Mouse (Mus musculus): Measurements from ENCODE around the gene Esd.
A peak's percentile ranks its signal among the peaks of the same experiment; 100 is the strongest.

Esd gene

DNA sequence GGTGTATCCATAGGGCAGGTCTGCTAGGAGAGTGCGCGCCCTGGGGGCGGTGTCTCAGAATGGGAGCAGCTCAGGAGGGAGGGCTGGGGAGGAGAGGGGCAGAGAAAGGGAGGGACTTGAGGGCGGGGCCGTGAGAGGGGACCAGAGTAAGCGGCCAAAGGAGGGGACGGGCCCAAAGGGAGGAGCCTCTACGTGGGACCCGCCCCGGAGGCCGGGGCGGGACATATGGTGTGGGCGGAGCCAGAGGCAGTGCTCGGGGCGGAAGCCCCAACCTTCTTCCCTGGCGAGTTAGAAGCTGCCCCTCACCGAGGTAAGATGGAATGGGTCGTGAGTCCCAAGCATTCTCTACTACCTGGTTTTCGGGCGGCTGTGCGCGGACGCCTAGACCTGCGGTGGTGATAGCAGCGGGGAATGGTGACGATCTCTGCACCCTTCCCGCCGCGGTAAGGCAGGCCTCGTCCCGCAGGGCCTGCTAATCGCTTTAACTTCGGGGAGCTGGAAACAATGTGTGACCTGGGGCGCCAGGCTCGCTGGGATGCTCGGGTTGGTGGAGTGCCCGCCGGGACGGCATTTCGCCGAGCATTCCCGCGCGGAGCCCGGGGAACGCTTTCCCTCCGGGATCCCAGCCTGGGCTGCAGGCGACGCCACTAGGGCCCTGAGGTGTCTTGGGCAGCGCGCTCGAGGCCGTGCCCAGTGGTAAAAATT, at the start of gene Esd:
Gene Esd (plus strand): TSS at position 219 of the 705 bp plus-strand sequence.
- DNase-seq (ENCODE audit: low spot score in 2 of 2), result peak; percentile 91

DNA sequence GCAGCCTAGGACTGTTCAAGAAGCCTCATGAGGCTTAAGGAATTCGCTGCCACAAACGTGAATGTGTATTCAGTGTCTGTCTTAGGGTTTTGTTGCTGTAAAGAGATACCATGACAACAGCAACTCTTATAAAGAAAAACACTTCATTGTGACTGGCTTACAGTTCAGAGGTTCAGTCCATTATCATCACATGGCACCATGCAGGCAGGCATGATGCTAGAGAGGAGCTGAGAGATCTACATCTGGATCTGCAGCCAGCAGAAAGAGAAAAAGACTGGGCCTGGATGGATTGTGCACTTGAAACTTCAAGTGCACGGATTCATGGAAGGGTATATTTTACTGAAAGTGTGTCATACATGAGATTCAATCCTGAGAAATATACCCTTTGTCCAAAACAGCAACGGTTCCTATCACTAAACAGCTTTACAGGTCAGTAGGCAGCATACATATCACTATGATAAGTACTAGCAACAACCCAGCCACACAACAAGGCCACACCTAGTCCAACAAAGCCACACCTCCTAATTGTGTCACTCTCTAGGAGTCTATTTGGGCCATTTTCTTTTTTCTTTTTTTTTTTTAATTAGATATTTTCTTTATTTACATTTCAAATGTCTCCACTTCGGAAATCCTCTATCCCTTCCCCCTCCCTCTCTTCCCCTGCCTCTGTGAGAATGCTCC, 47.7 kb upstream of the Esd start:
- no peak for DNase-seq (ENCODE audit: low spot score in 2 of 2)

DNA sequence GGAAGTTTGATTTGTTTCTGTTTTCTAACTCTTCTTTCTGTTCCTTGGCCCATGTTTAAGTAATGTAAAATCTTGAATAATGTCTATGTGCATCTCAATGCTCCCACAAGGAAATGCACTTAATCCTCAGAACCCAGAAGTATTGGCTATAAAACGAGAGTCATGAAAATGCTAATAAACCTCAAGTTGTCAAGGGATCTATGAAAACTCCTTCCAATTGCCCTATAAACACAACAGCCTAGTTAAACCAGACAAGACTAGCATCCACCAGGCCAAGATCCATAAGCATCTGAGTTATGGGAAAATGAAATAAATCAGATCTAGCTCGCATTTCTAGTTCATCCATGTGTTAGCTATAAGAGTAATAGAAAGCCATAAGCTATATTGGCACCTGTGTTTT, 40.1 kb upstream of the Esd start:
- DNase-seq (ENCODE audit: low spot score in 2 of 2), result no peak

DNA sequence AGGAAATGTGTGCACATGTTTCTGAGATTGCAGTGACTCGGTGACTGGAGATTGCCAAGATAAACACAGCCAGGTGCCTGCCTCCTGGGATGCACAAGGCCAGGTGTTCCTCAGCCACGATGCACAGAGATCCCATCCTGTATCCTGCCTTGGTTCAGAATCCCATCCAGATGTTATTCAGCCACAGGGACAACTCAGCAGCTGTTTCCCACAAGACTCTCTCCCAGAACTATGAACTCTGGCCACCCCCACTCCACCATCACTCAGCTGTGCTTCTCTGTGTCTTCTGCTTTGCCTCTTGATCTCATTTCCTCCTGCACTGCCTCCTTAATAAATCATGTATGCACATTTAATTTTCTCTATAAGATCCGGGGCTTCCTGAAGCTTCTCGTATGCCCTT, 35.3 kb upstream of the Esd start:
- no peak for DNase-seq (ENCODE audit: low spot score in 2 of 2)

DNA sequence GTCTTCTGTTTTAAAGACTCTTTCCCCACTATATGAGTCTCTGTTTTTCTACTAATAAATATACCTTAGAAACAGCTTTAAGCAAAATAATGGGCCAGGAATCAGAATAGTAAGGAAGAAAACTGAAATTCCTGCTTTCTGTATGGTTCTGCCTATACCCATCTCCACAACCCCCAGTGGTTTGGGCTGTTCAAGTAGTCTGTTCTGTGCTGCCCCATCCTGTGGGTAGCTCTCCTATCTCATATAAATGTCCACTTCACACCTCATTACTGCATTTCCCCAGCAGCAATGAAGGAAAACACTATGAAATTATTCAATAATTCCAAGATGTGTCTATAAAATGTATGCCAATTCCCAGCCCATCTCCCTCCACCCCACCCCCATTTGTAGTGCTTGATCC, 34.7 kb upstream of the Esd start:
- DNase-seq (ENCODE audit: low spot score in 2 of 2), result no peak

DNA sequence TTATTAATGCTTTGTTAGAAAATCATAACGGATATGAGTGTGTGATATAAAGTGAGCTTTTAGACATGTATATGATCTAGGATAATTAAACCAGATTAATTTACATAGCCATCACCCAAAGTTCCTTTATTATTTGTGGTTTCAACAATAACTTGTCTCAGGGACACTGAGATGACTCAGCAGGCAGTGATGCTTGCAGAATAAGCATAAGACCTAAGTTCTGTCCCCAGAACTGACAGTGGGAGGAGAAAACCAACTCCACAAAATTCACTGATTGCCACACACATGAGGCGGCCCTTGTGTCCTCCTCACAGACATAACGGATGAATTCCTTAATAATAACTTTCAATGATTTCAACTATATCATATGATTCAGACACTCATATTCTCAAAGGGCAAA, 32.9 kb upstream of the Esd start:
- no peak for DNase-seq (ENCODE audit: low spot score in 2 of 2)

DNA sequence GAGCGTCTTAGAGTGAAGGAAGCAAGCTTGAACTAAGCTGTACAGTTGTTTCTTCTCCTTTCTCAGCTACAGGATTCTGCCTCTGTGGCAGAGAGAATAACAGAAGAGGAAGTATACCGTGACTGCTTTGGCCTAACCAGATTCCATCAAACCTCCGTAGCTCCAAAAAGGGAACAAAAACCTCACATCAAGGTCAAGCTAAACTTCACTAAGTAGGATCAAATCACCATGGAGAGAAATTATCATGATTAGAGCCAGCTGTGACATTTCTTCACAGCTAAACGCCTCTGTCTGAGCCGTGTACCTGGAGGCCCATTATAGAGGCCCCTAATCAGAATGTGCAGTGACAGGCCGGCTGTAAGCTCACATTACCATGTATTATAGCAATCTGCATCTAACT, 28.2 kb upstream of the Esd start:
- no peak for DNase-seq (ENCODE audit: low spot score in 2 of 2)

DNA sequence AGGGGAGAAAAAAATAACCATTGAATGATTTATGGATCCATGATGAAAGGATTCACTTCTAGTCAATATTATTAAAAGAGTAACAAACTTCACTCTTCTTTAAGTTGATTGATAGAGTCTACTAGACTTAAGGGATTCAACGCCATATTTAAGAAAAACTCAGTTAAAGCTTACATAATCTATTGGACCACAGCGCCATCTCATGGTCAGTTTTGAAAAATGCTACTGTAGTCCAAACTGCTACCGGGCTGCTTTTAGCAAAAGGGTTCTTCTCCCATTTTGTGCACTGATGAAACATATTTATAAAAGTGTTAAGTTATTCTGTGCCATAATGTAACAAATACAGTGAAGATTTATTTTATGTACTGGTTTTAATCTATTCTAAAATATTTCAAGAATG, 23.0 kb upstream of the Esd start:
- DNase-seq (ENCODE audit: low spot score in 2 of 2), result peak in 1 of 2 experiments; percentile 31

DNA sequence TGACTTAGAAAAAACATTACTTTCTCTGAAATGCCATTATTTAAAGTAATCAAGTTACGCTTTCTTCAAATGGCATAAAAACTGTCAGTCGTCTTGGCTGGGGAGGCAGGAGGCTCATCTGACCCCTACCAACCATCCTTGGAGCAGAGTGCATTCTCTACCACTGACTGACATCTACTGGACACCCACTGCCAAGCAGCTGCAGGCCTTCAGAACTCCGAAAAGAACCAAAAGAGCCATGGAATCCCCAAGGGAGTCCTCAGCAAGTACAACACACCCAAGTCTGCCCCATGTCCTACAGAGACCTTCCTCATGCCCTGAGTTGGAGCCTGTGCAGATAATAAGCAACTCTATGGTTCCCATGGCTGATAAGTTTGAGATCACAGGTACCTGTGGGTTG, 8.6 kb upstream of the Esd start:
- no peak for DNase-seq (ENCODE audit: low spot score in 2 of 2)

DNA sequence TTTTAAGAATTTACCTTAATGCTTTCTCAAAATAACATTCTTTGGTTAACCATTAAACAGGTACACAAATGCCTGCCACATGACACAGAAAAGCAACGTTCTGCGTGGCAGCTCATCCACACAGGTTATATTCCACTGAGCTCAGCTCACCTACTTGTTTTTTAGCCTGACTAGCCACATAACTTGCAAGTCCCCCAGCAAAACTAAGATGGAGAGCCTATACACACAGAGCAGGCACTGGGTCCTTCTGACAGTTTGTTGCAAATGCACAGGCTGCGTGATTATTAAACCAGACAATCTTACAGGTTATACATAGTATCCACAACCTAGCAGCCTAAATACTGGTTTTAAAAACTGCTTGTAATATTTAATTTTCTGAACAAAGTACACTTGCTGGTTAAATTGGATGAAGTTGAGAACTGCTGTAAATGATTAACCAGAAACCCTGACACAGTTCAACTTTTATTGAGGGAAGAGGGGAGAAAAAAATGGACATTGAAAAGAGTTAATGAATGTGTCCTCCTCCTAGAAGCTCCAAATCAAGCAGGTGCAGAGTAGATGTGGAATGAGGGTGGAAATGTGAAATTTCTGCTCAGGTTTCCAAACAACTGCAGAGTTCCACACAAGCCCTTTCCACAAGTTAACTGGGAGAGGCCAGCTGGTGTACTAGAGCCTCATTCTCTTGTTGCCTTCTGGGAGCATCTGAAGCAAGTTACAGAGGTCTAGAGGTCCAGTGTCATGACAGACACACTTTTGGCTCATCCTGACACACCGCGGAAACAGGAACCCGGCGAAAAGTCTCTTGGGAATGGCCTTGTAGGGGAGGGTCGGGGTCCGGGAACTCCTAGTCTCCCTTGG, 647 bp upstream of the Esd start:
- DNase-seq (ENCODE audit: low spot score in 2 of 2), result no peak

DNA sequence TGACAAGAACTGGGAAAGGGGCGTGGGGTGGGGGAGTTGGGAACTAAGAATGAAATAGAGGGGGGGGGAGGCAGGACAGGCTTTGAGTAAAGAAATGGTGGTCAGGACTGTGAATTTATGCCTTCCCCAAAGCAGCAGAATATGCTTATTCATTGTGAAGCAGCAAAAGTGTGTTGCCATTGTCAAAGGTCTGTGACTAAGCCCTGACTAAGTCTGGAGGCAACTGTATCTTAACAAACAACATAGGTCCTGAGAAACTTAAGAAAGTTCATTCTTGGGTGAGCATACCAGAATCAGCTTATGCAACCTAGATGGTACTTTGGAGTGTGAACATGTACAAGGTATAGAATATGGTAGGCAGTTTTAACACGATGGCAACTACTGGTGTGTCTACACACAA, 1.3 kb downstream of the Esd start:
- DNase-seq (ENCODE audit: low spot score in 2 of 2), result no peak

DNA sequence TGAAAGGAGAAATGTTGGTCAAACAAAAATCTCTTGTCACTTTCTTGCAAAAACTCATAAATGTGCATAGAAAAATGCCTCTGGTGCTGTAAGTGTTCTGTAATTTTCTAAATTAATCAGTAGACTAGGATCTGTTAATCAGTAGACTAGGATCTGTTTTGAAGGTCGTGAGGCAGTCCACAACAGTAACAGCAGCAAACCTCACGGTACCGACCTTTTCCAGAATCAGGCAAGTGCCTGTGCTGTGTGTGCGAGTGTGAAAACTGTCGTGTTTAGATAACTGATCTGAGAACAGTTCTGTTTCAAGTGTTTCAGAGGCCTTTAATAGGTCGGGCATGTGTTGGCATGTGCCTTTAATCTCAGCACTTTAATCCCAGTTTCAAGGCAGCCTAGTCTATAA, 3.4 kb downstream of the Esd start:
- no peak for DNase-seq (ENCODE audit: low spot score in 2 of 2)

DNA sequence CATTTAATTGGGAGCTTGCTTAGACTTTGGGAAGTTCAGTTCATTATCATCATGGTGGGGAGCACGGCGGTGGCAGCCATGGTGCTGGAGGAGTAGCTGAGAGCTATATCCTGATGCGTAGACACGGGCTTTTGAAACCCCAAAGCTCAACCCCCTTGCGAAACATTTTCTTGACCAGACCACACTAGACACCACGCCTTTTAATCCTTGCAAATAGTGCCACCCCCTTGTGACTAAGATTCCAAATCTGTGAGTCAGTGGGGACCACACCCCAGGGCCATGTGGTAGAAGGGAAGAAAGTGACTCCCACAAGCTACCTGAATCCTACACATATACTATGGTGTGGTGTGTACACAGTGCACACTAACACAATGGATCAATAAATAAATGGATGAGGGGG, 4.8 kb downstream of the Esd start:
- no peak for DNase-seq (ENCODE audit: low spot score in 2 of 2)

DNA sequence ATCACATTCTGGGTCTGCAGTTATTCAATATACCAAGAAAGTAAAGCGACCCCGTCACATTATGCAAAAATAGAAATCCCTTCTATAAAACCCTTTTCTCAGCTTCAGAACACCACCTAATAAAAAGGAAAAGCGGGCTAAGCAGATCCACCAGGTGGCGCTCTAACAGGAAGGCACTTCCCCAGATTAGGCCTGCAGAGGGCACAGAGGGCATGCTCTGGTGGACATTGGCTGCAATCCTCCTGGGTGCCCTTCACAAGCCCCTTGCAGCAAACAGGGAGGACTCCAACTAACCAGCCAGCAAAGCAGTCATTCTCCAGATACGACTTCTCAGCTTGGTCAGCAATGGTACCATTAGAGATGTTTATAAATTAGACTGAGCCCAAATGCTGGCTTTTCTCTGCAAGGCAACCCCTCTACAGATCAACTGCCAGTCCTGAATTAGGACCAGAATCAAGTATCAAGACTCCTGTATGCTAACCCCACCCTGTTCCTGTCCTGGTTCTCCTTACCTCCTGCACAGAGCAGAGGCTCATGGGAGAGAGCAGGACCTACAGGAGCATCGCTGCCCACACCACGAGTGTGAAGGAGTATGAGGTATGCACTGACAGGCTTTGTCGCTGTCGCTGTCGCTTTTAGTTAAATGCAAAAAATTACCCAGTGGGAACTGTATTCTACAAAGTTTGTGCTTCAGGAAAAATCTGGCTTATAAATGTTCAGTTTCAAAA, 32.3 kb downstream of the Esd start:
- DNase-seq (ENCODE audit: low spot score in 2 of 2), result peak; percentile 57 to 74

DNA sequence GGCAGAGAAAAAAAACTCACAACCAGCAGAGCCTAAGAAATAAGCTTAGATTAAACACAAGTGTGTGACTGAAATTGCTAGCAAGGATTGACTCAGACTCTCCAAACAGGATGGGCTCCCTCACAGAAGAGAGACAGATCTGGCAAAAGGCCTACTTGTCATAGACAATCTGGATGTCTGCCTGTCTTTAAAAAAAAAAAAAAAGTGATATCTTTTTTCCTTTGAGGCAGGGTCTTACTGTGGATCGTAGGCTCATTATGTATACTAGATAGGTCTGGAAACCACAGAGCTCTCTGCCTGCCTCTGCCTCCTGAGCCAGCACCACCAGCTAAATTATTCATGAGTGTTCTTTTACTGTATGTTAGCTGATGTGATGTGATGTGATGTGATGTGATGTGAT, 35.8 kb downstream of the Esd start:
- no peak for DNase-seq (ENCODE audit: low spot score in 2 of 2)

DNA sequence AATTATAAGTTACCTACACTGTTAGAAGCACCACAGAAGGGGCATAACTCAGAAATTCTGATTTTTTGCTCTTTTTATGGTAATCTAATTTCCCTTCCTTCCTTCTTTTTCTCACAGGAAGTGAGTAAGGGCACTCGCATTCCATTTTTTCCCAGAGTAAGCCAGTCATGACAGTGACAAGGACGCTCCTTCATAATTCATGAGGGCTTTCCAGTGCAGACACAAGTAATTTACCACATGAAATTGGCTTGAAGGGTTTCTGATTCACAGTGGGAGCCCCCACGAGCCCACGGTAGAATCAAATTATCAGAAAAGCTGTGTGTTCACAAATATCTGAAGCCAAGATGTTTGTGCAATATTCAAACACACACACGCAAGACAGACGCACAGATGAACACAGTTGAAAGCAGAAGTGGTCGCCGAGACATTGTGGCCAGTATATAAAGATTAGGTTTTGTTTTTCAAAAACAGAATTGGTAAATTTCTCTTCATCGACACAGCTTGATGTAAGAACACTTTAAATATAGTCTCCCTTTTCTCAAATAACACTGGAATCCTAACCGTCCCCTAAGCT, 42.0 kb downstream of the Esd start:
- DNase-seq (ENCODE audit: low spot score in 2 of 2), result no peak

DNA sequence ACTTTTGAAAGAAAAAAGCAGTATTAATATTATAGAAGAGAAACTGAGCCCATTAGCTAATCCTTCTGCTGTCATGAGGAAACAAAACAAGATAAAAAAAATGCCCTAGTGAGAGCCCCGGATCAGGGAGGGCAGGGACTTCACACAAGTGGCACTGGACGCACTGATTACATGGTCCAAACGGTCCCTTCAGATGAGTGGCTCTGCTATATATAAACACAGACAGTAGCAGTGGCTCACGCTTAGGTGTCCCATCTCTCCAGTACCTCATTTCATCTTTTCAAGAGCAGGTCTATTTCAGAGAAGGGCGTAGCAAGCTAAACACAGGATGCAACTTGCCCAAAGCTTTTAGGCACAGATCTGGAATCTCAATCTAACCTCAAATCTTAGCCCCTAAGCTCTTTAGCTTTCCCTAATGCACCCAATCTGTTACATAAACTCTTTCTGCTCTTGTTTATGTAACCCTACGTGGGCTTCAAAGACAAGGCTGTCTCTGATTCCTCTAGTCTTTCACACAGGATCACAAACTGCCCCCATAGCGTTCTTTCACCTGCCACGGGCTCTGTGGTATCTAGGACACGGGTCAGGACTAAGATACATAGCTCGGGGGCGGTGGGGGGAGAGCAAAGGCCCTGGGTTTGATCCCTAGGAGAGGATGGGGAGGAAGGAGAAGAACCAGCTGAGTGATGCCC, 52.3 kb downstream of the Esd start:
- DNase-seq (ENCODE audit: low spot score in 2 of 2), result no peak

DNA sequence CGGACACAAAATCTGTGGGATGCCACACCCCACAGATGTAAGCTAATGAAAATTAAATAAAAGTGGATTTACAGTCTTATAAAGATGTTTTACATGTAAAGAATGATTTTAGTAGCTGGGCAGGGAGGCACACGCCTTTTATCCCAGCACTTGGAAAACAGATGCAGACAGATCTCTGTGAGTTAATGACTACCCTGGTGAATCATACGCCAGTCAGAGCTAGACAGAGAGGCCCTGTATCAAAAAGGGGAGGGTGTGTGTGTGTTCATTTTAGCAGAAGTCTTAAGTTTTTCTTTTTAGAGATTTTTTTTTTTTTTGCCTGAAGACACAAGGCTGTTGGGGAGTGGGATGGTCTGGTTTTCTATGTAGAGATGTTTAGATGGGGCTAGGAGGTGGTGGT, 55.6 kb downstream of the Esd start:
- DNase-seq (ENCODE audit: low spot score in 2 of 2), result no peak

DNA sequence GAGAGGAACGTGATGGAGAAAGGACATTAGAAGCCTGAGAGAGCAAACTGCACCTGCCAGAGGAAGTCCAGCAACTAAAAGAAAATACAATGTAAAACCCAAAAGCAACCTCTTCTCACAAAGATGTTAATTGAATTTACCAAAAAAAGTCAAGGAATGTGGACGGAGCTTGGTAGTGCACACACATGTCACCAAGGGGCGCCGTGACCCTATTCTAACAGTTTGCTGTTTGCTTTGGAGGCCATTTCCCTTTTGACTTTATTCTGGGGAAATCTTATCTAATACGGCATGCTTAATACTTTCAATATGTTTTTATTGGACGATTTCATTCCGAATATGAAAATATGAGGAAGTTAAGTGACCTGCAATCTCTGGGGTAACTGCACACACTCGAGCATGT, 56.7 kb downstream of the Esd start:
- no peak for DNase-seq (ENCODE audit: low spot score in 2 of 2)

DNA sequence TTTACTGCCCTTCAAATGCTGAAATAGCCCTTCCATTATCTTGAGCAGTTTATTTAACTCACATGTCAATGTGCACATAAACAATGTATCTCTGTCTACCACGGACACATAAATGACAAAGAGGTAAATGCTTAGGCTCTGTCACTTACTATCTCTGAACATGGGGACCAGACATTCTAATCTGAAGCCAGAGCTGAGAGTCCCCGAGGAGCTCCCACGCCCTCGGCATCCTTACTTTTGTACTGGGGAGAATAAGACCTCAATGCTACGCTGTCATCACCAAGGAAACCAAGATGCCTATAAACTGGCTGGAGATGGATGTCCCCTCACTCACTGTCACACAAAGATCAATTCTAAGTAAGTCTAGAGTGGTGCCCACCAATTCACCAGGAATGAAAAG, 58.4 kb downstream of the Esd start:
- no peak for DNase-seq (ENCODE audit: low spot score in 2 of 2)

DNA sequence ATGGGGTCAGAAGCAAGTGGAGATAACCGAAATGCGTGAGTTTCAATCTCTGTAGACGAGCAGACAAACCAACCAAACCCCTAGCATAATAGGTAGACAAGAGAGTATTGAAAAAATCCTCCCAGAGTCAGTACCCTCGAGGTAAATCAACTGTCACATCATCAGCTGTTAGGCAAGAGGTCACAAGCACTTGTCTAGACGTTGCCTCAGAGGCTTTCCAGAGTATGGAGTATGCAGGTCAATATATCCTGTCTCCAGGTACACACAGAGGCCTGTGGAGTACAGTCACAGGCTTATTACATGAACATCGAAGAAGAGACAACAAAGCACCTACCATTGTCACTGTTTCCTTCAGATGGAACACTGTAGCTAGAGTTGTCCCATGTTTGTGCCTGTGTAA, 60.7 kb downstream of the Esd start:
- no peak for DNase-seq (ENCODE audit: low spot score in 2 of 2)
